Mouse (Mus musculus) midbrain, embryonic 15.5 days (tissue): Measurements from ENCODE around the gene 3110040M04Rik. TPM values are rescaled to one million over a fixed set of nuclear protein-coding genes. Genes with fewer than 3 reads are reported as not detected.
"Not testable (repeated sequence)": the region's sequence is repeated elsewhere in the genome, so short reads cannot be mapped to it uniquely, and the experiment has no call there.

Experiments used
- ATAC-seq: fragments of 200-750 bp; cut with Nextera tagmentation; replicated peaks from 2 replicates; pipeline ENCODE4 v1.8.0; 2017; ENCODE audit warnings: moderate TSS enrichment
- H3K27ac ChIP-seq: fragments of 300-500 bp; sonication (generic); 2 replicates; pipeline ENCODE4 v1.5.1; 2015; ENCODE audit warnings: mild to moderate bottlenecking, inconsistent platforms
- H3K27me3 ChIP-seq: fragments of 300-500 bp; sonication (generic); replicated peaks from 2 replicates; pipeline ENCODE4 v1.6.1; 2015; ENCODE audit warnings: inconsistent platforms
- H3K36me3 ChIP-seq: fragments of 300-500 bp; sonication (generic); replicated peaks from 2 replicates; pipeline ENCODE4 v1.6.1; 2015; ENCODE audit warnings: inconsistent platforms
- H3K4me1 ChIP-seq: fragments of 300-500 bp; sonication (generic); 2 replicates; pipeline ENCODE4 v1.6.1; 2015; ENCODE audit warnings: inconsistent platforms
- H3K4me2 ChIP-seq: fragments of 300-500 bp; sonication (generic); 2 replicates; pipeline ENCODE4 v1.6.1; 2015; ENCODE audit warnings: inconsistent platforms, mild to moderate bottlenecking, moderate library complexity
- H3K4me3 ChIP-seq: fragments of 300-500 bp; sonication (generic); 2 replicates; pipeline ENCODE4 v1.5.1; 2015; ENCODE audit warnings: mild to moderate bottlenecking, inconsistent platforms
- H3K9ac ChIP-seq: fragments of 300-500 bp; sonication (generic); 2 replicates; pipeline ENCODE4 v1.6.1; 2015; ENCODE audit warnings: mild to moderate bottlenecking, inconsistent platforms
- H3K9me3 ChIP-seq: fragments of 300-500 bp; sonication (generic); 2 replicates; pipeline ENCODE4 v1.6.1; 2016; ENCODE audit warnings: inconsistent platforms
- WGBS: fragments of 180-500 bp; shearing (Covaris S2); methylation state at CpG from one replicate; pipeline ENCODE4 v1.1.7; 2015; ENCODE audit warnings: mixed read lengths; 5-methylcytosine and 5-hydroxymethylcytosine counted together
- polyA plus RNA-seq: library from polyadenylated mRNA; unstranded; fragments of >200 nt; fragmentation: Nextera tagmentation; extraction: Ambion mirVana; gene quantifications from 2 replicates; pipeline ENCODE4 v1.2.1, GENCODE M21; 2015

3110040M04Rik gene
- polyA plus RNA-seq, 1 experiment from 2014 or later, result not detected

GRCm38 (mm10) chr1:151198120-151198519, 5.8 kb upstream of the 3110040M04Rik start, which contains the start of gene Gm47995:
Gm47995 (plus strand) TSS chr1:151198448.
- not testable (repeated sequence) for ATAC-seq, H3K4me3 ChIP-seq, H3K4me1 ChIP-seq, H3K4me2 ChIP-seq, H3K36me3 ChIP-seq, H3K27ac ChIP-seq, H3K27me3 ChIP-seq, H3K9ac ChIP-seq, H3K9me3 ChIP-seq
- WGBS, result 91% methylated on average over 4 of the region's 4 CpGs

- H3K27me3 ChIP-seq, H3K4me1 ChIP-seq, H3K27ac ChIP-seq, ATAC-seq, H3K36me3 ChIP-seq, H3K9me3 ChIP-seq, H3K9ac ChIP-seq, H3K4me3 ChIP-seq, H3K4me2 ChIP-seq: not testable (repeated sequence)
Observed at GRCm38 (mm10) chr1:151200620-151201019, 3.3 kb upstream of the 3110040M04Rik start.

GRCm38 (mm10) chr1:151202771-151203170, 1.1 kb upstream of the 3110040M04Rik start:
- 81% methylated on average over 4 of the region's 5 CpGs for WGBS
- not testable (repeated sequence) for ATAC-seq

GRCm38 (mm10) chr1:151208493-151208892, 4.6 kb downstream of the 3110040M04Rik start:
- H3K4me1 ChIP-seq, H3K27ac ChIP-seq, H3K36me3 ChIP-seq, H3K9me3 ChIP-seq, H3K9ac ChIP-seq, H3K4me3 ChIP-seq, H3K27me3 ChIP-seq, ATAC-seq, H3K4me2 ChIP-seq: not testable (repeated sequence)
- WGBS, result 77% methylated on average over 3 of the region's 5 CpGs

More at GRCm38 (mm10) chr1:151202771-151203170, 1.1 kb upstream of the 3110040M04Rik start:
- H3K27ac ChIP-seq, H3K36me3 ChIP-seq, H3K4me3 ChIP-seq, H3K4me2 ChIP-seq, H3K4me1 ChIP-seq, H3K9me3 ChIP-seq, H3K27me3 ChIP-seq, H3K9ac ChIP-seq: not testable (repeated sequence)

- not testable (repeated sequence) for H3K4me2 ChIP-seq, H3K4me1 ChIP-seq, H3K9ac ChIP-seq, ATAC-seq, H3K9me3 ChIP-seq, H3K36me3 ChIP-seq, H3K4me3 ChIP-seq, H3K27me3 ChIP-seq, H3K27ac ChIP-seq
Observed at GRCm38 (mm10) chr1:151208944-151209343, 5.0 kb downstream of the 3110040M04Rik start.

GRCm38 (mm10) chr1:151209824-151210355, 6.0 kb downstream of the 3110040M04Rik start, which contains the start of gene Gm47996:
Gm47996 (plus strand) TSS chr1:151210131.
- H3K27ac ChIP-seq, H3K27me3 ChIP-seq, H3K9me3 ChIP-seq, H3K4me3 ChIP-seq, H3K9ac ChIP-seq, ATAC-seq, H3K4me1 ChIP-seq, H3K4me2 ChIP-seq, H3K36me3 ChIP-seq: not testable (repeated sequence)
- WGBS, result 92% methylated on average over 6 of the region's 8 CpGs

- ATAC-seq, H3K27ac ChIP-seq, H3K4me3 ChIP-seq, H3K36me3 ChIP-seq, H3K4me1 ChIP-seq, H3K4me2 ChIP-seq, H3K27me3 ChIP-seq, H3K9me3 ChIP-seq, H3K9ac ChIP-seq: not testable (repeated sequence)
- WGBS, result 89% methylated on average over 5 of the region's 5 CpGs
Observed at GRCm38 (mm10) chr1:151211666-151212065, 7.7 kb downstream of the 3110040M04Rik start.

- Histone ChIP-seq H3K27me3 (no peaks in the 10 kb centered on the region), H3K36me3 (no peaks in the 10 kb centered on the region), H3K9me3 (no peaks in the 10 kb centered on the region), H3K9ac (no peak overlapping the region), H3K4me3 (no peak overlapping the region), H3K27ac (no peak overlapping the region), H3K4me1 (no peaks in the 10 kb centered on the region), H3K4me2 (no peak overlapping the region)
- ATAC-seq, result no peak
- WGBS, result 79% methylated on average over 2 of the region's 2 CpGs
Observed at GRCm38 (mm10) chr1:151214862-151215261, 10.9 kb downstream of the 3110040M04Rik start.

- 86% methylated on average over 1 of the region's 1 CpGs for WGBS
- ATAC-seq, result no peak
- Histone ChIP-seq H3K4me1 (no peaks in the 10 kb centered on the region), H3K27ac (no peak overlapping the region), H3K4me2 (no peak overlapping the region), H3K36me3 (no peaks in the 10 kb centered on the region), H3K9me3 (no peaks in the 10 kb centered on the region), H3K4me3 (no peak overlapping the region), H3K9ac (no peak overlapping the region), H3K27me3 (no peaks in the 10 kb centered on the region)
Observed at GRCm38 (mm10) chr1:151215985-151216384, 12.1 kb downstream of the 3110040M04Rik start.

GRCm38 (mm10) chr1:151216417-151216816, 12.5 kb downstream of the 3110040M04Rik start:
- Histone ChIP-seq H3K36me3 (no peaks in the 10 kb centered on the region), H3K27me3 (no peaks in the 10 kb centered on the region), H3K27ac (no peak overlapping the region), H3K9me3 (no peaks in the 10 kb centered on the region), H3K4me3 (no peak overlapping the region), H3K4me2 (no peak overlapping the region), H3K9ac (no peak overlapping the region), H3K4me1 (no peaks in the 10 kb centered on the region)
- WGBS, result 37% methylated on average over 3 of the region's 3 CpGs
- ATAC-seq, result no peak

- WGBS, result 86% methylated on average over 5 of the region's 5 CpGs
- Histone ChIP-seq H3K9ac (no peak overlapping the region), H3K36me3 (no peaks in the 10 kb centered on the region)
Observed at GRCm38 (mm10) chr1:151219045-151219444, 15.1 kb downstream of the 3110040M04Rik start.

GRCm38 (mm10) chr1:151220098-151220497, 16.2 kb downstream of the 3110040M04Rik start:
- no peaks in the 10 kb centered on the region for H3K36me3 ChIP-seq
- H3K27ac ChIP-seq, result no peak overlapping the region
- no peak overlapping the region for H3K9ac ChIP-seq
- no peak overlapping the region for H3K4me2 ChIP-seq
- H3K9me3 ChIP-seq, result no peaks in the 10 kb centered on the region
- no peaks in the 10 kb centered on the region for H3K4me1 ChIP-seq
- 63% methylated on average over 7 of the region's 7 CpGs for WGBS
- ATAC-seq, result no peak
- no peaks in the 10 kb centered on the region for H3K27me3 ChIP-seq
- no peak overlapping the region for H3K4me3 ChIP-seq

More at GRCm38 (mm10) chr1:151219045-151219444, 15.1 kb downstream of the 3110040M04Rik start:
- Histone ChIP-seq H3K9me3 (no peaks in the 10 kb centered on the region), H3K4me3 (no peak overlapping the region), H3K4me2 (no peak overlapping the region), H3K27me3 (no peaks in the 10 kb centered on the region), H3K27ac (no peak overlapping the region), H3K4me1 (no peaks in the 10 kb centered on the region)
- ATAC-seq, result no peak

GRCm38 (mm10) chr1:151222561-151223267, 18.8 kb downstream of the 3110040M04Rik start:
- H3K4me3 ChIP-seq, result no peak overlapping the region
- no peaks in the 10 kb centered on the region for H3K9me3 ChIP-seq
- no peak for ATAC-seq
- no peaks in the 10 kb centered on the region for H3K36me3 ChIP-seq
- 93% methylated on average over 10 of the region's 10 CpGs for WGBS
- H3K9ac ChIP-seq, result no peak overlapping the region
- no peak overlapping the region for H3K4me2 ChIP-seq
- no peak overlapping the region for H3K27ac ChIP-seq
- H3K27me3 ChIP-seq, result no peaks in the 10 kb centered on the region
- H3K4me1 ChIP-seq, result no peaks in the 10 kb centered on the region
